Mouse (Mus musculus): ENCODE data around the gene Ppm1e. TPM values are rescaled to one million over a fixed set of nuclear protein-coding genes. Genes with fewer than 3 reads are reported as not detected.
A peak's percentile ranks its signal among the peaks of the same experiment; 100 is the strongest.
"Not testable (repeated sequence)": the region's sequence is repeated elsewhere in the genome, so short reads cannot be mapped to it uniquely, and the experiment has no call there.

Ppm1e gene
- total RNA-seq, 1 experiment from 2014 or later, result 5.4 TPM

DNA sequence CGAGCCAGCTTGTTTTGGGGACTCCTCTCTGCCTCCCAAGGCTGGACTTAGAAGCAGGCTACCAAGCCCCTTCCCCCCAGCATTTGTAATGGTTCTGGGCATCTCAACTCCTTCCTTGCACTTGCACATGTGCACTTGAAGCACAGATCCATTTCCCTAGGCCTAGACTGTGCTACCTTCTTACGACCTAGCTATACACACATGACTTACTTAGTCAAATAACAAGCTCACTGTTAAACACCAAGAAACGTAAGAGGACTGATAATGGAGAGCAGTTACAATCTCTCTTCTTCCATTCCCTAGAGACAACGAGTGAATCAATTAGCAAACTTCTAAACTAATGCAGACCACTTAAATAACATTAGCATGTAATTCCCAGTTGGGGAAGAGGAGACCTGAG is 92.6 kb downstream of the Ppm1e start:
- ATAC-seq (ENCODE audit: extremely low read depth, insufficient number of reproducible peaks, low FRiP score, poor library complexity, severe bottlenecking), result no peak

DNA sequence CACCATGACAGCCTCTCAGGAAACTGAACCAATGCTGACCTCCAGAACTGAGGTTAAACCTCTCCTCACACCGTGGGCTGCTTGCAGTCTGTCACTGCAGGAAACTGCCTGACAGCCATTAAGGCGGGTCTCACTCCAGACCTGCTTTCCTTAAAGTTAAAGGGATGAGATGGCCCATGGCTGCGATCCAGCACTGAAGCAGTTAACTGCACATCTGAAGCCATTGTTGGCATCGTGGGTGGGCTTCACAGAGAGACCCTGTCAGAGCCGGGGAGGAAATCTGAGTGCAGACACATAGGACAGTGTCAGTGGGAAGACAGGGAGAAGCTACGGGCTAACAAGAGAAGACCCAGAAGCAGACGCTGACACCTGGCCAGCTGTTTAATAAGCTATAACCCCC is 94.9 kb downstream of the Ppm1e start:
- ATAC-seq (ENCODE audit: extremely low read depth, insufficient number of reproducible peaks, low FRiP score, poor library complexity, severe bottlenecking), result no peak

DNA sequence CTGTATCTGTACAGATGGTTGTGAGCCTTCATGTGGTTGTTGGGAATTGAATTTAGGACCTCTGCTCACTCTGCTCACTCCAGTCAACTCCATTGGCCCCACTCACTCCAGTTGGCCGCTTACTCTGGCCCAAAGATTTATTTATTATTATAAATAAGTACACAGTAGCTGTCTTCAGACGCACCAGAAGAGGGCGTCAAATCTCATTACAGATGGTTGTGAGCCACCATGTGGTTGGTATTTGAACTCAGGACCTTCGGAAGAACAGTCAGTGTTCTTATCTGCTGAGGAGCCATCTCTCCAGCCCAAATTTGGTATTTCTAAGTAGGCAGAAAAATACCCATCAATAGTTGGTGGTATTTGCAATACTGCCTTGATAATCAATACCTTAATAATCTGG is 97.1 kb downstream of the Ppm1e start:
- not testable (repeated sequence) for ATAC-seq (ENCODE audit: extremely low read depth, insufficient number of reproducible peaks, low FRiP score, poor library complexity, severe bottlenecking)

DNA sequence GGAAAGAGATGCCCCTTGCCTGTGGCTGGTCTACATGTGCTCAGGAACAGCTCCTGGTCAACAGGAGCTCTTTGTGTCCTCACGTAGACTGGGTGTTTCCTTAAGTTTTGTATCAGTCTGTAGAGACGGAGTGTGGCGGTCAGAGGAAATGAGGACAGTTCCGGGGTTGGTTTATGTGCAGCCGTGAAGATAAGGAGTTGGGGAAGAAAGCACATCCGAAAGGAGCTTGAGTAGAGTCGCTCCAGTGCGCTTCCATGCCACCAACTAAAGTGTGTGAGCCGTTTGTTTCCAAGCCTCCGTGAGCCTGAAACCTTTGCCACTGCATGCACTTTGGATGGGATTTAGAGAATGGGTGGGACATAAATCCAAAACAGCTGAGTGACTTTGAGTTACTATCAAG is 99.0 kb downstream of the Ppm1e start:
- ATAC-seq (ENCODE audit: extremely low read depth, insufficient number of reproducible peaks, low FRiP score, poor library complexity, severe bottlenecking), result no peak

DNA sequence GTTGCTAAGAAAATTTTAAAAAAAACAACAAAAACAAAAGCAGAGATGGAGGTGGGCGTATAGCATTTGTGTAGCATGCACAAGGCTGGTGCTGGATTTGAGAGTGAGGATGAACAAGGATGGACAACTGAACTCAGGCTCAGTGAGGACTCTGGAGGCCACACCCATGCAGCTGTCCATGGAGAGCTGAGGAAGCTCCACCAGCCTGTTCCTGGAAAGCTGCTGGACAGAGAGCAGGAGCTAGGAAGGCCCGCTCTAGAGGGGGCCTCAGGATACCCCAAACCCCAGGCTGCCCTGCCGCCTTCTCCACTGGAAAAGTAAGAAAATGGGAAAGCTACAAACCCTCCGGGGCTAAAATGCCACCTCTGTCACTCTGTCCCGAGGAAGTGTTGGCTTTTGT is 101.5 kb downstream of the Ppm1e start:
- ATAC-seq (ENCODE audit: extremely low read depth, insufficient number of reproducible peaks, low FRiP score, poor library complexity, severe bottlenecking), result no peak

DNA sequence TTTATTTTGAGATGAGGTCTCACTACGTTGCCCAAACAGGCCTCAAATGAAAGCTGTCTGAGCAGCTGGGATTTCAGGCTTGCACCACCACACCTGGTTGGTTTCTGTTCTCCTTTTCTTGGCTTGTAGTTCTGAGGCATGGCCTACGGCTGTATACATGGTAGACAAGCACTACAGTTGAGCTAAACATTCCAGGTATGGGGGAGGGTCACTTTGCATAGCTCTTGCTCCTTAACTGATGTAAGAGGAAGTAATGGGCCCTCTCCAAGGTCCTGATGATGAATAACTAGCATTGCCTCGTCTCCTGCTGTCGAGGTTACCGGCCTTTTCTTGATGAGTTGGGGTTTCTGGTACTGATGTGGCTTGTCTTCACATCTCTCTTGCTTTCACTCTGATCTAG is 104.7 kb downstream of the Ppm1e start:
- peak; percentile 60; the same call in 1 of the 2 replicates for ATAC-seq (ENCODE audit: extremely low read depth, insufficient number of reproducible peaks, low FRiP score, poor library complexity, severe bottlenecking)

DNA sequence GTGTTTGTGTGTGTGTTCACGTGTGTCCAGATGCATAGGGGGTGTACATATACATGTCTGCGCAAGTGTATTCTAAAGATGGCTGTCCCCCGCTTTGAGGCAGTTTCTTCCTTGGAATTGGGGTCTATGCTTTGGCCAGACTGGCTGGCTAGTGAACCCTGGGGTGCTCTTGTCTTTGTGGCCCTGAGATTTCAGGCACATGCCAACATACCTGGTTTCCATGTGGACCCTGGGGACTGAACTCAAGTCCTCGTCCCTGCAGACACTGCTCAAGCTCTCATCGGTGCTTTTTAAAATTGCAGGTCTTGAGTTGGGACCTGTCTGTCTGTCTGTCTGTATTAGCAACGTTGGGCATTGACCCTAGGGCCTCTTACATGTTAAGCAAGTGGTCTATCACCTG is 105.5 kb downstream of the Ppm1e start:
- ATAC-seq (ENCODE audit: extremely low read depth, insufficient number of reproducible peaks, low FRiP score, poor library complexity, severe bottlenecking), result no peak

DNA sequence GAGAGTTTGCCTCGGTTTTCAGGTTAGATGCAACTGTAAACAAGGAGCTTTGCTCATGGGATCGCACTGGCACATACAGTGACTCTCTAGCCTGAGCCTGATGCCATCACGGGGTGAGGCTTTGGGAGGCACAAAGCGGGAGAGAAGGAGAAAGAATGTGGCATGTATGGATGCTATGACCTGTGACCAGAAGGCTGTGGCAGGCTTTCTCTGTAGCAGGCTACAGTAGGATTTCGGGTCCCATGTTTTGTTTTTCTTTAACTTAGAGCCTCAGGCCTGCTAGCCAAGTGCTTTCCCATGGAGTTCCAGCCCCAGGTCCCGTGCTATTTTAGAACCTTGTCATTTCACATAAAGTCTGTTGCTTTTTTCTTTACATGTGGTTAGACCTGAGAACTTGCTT is 108.7 kb downstream of the Ppm1e start:
- no peak for ATAC-seq (ENCODE audit: extremely low read depth, insufficient number of reproducible peaks, low FRiP score, poor library complexity, severe bottlenecking)

DNA sequence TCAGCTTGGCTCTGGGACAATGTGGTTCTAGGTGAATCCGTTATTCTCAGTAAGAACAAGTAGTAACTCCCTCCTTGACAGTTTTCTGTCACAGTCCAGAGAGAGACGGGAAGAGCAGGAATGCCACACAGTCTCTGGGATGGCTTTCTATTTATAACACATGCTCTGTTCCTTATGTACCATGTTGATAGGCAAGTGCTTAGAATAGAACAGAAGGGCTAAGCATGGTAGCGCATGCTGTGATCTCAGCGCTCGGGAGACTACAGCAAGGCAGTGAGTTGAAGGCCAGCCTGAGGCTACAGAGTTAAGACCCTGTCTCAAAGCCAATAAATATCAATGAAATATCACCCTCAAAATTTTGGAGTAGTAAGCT is 111.3 kb downstream of the Ppm1e start:
- no peak for ATAC-seq (ENCODE audit: extremely low read depth, insufficient number of reproducible peaks, low FRiP score, poor library complexity, severe bottlenecking)

DNA sequence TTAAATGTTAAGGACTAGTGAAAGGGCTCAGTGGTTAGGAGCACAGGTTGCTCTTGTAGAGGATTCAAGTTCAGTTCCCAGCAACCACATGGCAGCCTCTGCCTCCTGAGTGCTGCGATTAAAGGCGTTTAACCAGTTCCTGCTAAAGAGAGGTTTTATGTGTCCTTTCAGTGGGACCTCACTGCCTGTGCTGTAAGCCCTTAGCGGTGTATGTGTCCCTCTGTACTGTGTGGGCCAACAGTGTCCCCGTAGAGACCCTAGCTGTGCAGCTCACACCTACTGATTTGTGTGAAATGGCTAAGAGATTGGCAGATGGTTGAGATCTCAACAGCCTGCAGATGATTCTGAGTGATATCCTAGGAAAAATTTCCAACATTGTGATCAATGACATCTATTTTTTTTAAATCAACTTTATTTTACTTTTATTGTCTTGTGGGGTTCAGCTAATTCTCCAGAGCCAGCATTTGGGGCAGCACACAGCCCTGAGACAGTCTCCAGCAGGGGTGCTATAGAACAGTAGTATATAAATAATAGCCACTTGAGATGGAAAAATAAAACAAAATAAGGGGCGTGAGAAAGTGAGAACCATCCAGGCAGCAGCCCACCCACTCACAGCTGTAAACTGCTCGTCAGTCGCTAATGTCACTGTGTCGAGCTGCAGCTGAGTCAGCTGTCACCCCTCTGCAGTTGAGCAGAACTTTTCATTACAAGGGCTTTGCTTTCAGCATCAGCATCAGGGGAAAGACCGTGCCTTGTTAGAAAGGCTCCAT is 111.9 kb downstream of the Ppm1e start:
- ATAC-seq (ENCODE audit: extremely low read depth, insufficient number of reproducible peaks, low FRiP score, poor library complexity, severe bottlenecking), result no peak

DNA sequence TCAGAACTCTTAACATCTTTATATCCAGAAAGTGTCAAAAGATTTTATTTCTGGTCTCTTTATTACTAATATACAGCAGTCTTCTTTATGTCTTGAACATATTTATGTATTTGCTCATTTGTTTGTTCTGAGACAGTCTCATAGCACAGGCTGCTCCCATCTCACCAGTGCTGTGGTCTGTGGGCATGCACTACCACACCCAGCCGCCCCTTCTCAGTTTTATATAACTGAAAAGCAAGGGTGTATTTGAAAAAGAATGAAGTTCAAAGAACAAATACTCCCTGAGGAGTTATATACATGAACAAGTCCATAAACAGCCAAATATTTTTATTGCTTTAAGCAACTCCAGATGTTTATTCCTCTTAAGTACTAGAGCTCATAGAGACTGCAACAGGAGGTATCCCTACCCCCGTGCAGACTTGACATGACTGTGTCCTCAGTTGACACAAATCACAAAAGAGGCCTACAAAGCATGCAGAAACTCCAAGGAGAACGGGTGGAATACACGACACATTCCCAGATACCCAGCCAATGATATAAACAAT is 112.6 kb downstream of the Ppm1e start:
- ATAC-seq (ENCODE audit: extremely low read depth, insufficient number of reproducible peaks, low FRiP score, poor library complexity, severe bottlenecking), result no peak

DNA sequence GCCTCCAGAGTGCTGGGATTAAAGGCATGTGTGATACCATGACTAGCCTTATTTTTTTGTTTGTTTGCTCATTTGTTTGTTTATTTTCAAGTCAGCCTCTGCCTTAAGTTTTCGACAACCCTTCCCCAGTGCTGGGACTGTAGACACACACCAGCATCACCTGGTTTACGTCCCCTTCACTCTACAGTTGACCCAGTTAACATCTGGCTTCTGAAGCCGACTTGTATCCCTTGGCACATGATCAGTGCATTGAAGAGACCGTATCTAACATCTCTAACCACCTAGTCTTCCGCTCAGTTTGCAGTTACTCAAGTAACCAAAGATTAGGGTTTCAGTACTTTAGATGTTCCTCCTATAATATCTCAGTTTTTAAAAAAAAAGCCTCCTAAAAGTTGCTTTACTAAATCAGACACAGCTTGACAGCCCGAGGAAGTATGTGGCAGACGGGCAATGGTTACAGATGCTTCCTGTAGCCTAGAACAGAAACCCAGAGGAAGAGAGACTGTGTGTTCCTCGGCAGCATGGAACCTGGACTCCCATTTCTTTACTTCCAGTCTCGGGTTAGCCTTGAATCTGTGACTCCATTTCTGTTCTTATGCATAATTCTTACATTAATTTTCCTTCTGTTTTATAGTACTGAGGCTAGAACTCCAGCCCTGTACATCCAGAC is 113.5 kb downstream of the Ppm1e start:
- ATAC-seq (ENCODE audit: extremely low read depth, insufficient number of reproducible peaks, low FRiP score, poor library complexity, severe bottlenecking), result no peak

DNA sequence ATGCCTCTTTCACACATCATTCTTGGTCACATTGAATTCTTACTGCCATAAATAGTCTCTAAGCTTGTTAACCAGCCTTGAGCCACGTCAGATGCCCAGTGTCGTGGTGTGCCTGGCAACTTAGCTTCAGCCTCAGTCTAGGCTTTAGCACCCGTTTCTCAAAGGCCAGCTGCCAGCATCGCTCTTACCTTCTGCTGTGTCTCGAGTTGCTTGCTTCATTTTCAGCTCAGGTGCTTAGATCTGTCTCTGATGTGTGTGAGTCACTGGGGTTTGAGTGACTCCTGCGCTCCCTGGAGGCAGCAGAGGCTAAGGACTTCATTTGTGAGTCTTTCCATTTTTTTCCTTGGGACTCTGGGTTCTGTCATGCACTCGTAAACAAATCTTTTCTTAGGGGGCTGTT is 117.6 kb downstream of the Ppm1e start:
- ATAC-seq (ENCODE audit: extremely low read depth, insufficient number of reproducible peaks, low FRiP score, poor library complexity, severe bottlenecking), result no peak

DNA sequence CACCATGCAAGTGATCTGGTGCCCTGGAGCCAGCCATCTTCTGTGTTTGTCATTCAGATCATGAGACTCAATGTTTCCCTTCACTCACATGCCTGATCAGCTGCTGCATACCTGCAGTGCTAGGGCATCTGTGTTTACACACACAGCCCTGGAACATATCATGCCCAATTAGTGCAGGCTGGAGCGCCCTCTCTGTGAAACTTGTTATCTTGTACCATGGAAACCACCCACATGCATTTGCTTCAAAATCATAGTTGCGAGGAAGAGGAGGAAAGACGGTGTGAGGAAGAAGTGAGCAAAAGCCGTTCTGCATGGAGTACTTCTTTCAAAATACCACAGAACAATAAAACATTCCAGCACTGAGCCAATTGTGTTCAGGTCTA is 118.0 kb downstream of the Ppm1e start:
- ATAC-seq (ENCODE audit: extremely low read depth, insufficient number of reproducible peaks, low FRiP score, poor library complexity, severe bottlenecking), result no peak

DNA sequence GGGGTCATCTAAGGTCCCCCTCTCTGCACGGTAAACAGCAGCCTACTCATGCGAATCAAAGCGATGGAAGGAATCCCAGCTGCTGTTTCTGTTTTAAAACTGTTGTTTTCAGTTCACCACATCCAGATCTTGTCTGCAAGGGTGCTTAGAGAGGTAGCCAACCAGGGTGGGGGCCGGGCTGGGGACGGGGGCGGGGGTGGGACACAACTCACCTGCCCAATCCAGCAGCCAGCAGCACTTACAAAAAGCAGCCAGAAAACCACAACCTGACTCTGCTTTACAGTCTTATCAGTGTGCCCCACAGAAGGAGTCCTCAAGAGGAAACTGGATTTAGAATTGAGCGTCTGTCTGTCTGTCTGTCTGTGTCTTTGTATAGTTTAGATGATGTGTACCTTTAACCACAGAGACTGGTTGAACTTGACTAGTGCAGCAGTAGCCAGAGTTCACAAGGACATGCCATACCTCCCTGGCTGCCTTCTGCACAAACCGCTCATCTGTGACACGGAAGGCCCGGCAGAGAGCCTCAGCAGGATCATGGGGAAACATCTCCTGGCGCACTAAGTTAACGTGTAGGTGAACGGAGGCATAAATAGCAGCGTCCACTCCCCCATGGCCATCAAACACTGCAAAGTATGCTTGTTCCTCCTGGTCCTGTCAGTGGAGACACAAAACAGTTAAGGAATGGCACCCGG is 118.5 kb downstream of the Ppm1e start:
- no peak for ATAC-seq (ENCODE audit: extremely low read depth, insufficient number of reproducible peaks, low FRiP score, poor library complexity, severe bottlenecking)

DNA sequence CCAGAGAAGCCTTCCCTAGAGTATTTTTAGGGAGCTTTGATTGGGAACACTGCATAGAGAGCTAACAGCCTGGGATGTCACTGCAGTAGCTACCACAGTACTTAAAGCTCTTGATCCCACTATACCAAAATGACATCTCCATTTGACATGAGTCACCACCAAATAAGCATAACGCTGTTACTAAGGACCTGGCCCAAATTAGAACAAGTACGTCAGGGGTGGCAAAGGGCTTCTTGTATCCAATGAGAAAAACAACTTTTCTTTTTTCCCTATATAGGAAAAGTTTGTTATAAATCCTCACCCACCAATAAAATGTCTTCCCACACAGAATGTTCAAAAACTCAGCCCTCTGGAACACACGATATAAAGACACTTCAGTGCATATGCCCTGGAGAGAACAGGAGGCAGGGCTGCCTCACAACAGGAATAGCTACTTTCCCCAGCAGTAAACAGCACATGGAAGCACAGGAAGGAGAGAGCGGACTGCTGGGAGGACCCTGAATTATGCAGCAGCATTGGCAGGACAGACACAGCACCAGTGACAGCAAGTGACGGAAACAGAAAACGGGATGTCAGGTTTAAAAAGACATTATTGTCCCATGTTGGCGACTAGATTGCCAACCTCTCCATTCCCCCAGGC is 119.8 kb downstream of the Ppm1e start:
- no peak for ATAC-seq (ENCODE audit: extremely low read depth, insufficient number of reproducible peaks, low FRiP score, poor library complexity, severe bottlenecking)

DNA sequence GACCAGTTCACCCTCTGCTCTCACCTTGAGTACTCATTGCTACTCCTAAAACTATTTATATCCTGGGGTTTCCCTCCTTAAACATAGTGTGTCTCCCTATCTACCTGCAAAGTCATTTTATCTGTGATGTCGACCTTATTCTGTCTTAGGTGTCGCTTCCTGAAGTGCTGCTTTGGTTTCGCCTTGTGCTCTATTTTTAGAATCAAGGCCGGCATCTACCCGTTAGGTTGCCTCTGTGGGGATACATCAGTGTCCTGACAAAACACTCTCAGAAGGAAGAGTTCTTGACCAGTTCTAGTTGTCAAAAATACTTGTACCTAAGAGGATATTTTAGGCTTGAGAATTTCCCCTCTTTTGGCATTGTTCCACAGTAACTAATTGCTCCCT is 123.3 kb downstream of the Ppm1e start:
- ATAC-seq (ENCODE audit: extremely low read depth, insufficient number of reproducible peaks, low FRiP score, poor library complexity, severe bottlenecking), result no peak

DNA sequence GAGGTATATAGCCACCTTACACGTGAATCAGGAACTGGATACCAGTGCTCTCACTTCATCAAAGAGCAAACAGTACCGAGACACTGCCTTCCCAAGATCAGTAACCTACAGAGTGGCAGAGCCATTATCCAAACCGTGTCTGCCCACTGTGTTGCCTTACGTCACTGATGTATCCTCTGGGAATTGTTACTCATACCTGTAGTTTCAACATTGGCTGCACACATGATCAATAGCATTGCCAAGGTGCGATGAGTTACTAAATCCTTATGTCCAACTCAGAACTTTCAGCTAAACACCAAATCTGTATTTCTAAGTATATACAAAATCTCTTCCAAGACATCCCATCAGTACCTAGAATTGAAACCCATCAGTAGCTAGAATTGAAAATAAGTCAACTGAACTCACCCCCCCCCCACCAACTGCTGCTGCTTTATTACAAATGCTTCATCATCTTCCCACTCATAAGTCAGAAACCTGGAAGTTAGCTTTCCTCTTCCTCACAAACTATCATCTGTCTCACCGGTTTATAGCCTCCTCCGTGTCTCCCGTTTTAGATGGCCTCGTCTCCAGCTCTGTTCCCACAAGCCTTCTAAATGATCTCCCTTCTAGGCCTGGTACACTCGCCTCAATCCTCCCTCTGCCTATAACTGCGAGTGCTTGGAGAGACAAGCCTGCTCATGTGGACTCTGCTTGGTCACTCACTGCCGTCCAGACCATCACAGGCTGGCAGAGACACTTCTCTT is 123.9 kb downstream of the Ppm1e start:
- ATAC-seq (ENCODE audit: extremely low read depth, insufficient number of reproducible peaks, low FRiP score, poor library complexity, severe bottlenecking), result no peak

DNA sequence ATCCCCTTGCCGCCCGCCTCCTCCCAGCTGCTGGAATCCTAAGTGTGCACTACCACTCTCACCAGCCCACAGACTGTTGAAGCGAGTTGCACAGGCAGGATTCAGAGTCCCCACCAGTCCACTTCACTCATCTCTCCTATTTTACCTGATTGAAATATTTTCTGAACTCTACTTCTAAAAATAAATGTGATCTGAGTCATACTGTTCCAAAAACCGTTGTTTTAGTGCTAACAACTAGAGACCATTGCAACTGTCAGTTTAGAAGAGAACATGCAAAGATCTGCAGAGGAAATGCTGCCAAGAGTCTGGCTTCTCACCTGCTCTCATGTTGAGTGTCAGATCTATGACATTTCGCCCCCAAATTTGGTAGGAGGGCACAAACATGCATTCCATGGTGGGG is 125.4 kb downstream of the Ppm1e start:
- ATAC-seq (ENCODE audit: extremely low read depth, insufficient number of reproducible peaks, low FRiP score, poor library complexity, severe bottlenecking), result no peak
